Mouse (Mus musculus) cerebellum, adult 11 months (tissue): ENCODE measurements around the gene Fgf8.

Experiments used
- DNase-seq: peaks from one replicate; pipeline ENCODE4 v3.0.0; 2022

The Fgf8 gene

GRCm38 (mm10) chr19:45725677-45726277 is 16.9 kb downstream of the Fgf8 start:
- no peak for DNase-seq

- no peak for DNase-seq
Measured at GRCm38 (mm10) chr19:45722188-45722587, 20.5 kb downstream of the Fgf8 start.

- DNase-seq = no peak
Measured at GRCm38 (mm10) chr19:45718286-45718685, 24.4 kb downstream of the Fgf8 start.

GRCm38 (mm10) chr19:45717493-45718220 is 25.1 kb downstream of the Fgf8 start:
- DNase-seq = peak; percentile 44

- no peak for DNase-seq
Measured at GRCm38 (mm10) chr19:45708704-45709103, 34.0 kb downstream of the Fgf8 start.

- no peak for DNase-seq
Measured at GRCm38 (mm10) chr19:45696281-45696600, 46.5 kb downstream of the Fgf8 start.

- DNase-seq = no peak
Measured at GRCm38 (mm10) chr19:45695496-45696280, 47.0 kb downstream of the Fgf8 start.

- no peak for DNase-seq
Measured at GRCm38 (mm10) chr19:45694056-45694455, 48.7 kb downstream of the Fgf8 start.

- no peak for DNase-seq
Measured at GRCm38 (mm10) chr19:45692211-45692610, 50.5 kb downstream of the Fgf8 start.

GRCm38 (mm10) chr19:45691001-45691535 is 51.6 kb downstream of the Fgf8 start:
- DNase-seq = no peak

GRCm38 (mm10) chr19:45687001-45687400 is 55.7 kb downstream of the Fgf8 start:
- no peak for DNase-seq
